Mouse (Mus musculus) stomach, embryonic 16.5 days (tissue): ENCODE measurements around the gene Dcakd. TPM values are rescaled to one million over a fixed set of nuclear protein-coding genes. Genes with fewer than 3 reads are reported as not detected.

ENCODE experiments used
- ATAC-seq: fragments of 200-750 bp; cut with Nextera tagmentation; 2 replicates; pipeline ENCODE4 v1.8.0; 2017; ENCODE audit warnings: moderate number of reproducible peaks, moderate TSS enrichment; ENCODE audit not compliant: insufficient read depth, low FRiP score
- H3K27ac ChIP-seq: fragments of 300-500 bp; sonication (generic); 2 replicates; pipeline ENCODE4 v1.5.1; 2014; ENCODE audit warnings: low read length
- H3K27me3 ChIP-seq: fragments of 300-500 bp; sonication (generic); 2 replicates; pipeline ENCODE4 v1.6.1; 2014; ENCODE audit warnings: low read length, control low read depth, mixed read lengths; ENCODE audit not compliant: control insufficient read depth, insufficient read depth
- H3K36me3 ChIP-seq: fragments of 300-500 bp; sonication (generic); 2 replicates; pipeline ENCODE4 v1.6.1; 2014; ENCODE audit warnings: low read length; ENCODE audit not compliant: control insufficient read depth, insufficient read depth
- H3K4me1 ChIP-seq: fragments of 300-500 bp; sonication (generic); 2 replicates; pipeline ENCODE4 v1.6.1; 2014; ENCODE audit warnings: low read length, control low read depth, mixed read lengths; ENCODE audit not compliant: control insufficient read depth, insufficient read depth
- H3K4me2 ChIP-seq: fragments of 300-500 bp; sonication (generic); 2 replicates; pipeline ENCODE4 v1.6.1; 2014; ENCODE audit warnings: low read depth, low read length, mixed read lengths
- H3K4me3 ChIP-seq: fragments of 300-500 bp; sonication (generic); replicated peaks from 2 replicates; pipeline ENCODE4 v1.5.1; 2014; ENCODE audit warnings: mild to moderate bottlenecking, low read length
- H3K9ac ChIP-seq: fragments of 300-500 bp; sonication (generic); 2 replicates; pipeline ENCODE4 v1.6.1; 2014; ENCODE audit warnings: low read length
- H3K9me3 ChIP-seq: fragments of 300-500 bp; sonication (generic); replicated peaks from 2 replicates; pipeline ENCODE4 v1.6.1; 2016; ENCODE audit warnings: low read length, control low read depth; ENCODE audit not compliant: control insufficient read depth
- WGBS: fragments of 180-500 bp; shearing (Covaris S2); extraction: QIAGEN DNeasy Blood & Tissue Kit; methylation state at CpG from one replicate; pipeline ENCODE4 v1.1.7; 2014; 5-methylcytosine and 5-hydroxymethylcytosine counted together
- polyA plus RNA-seq: library from polyadenylated mRNA; unstranded; fragments of >200 nt; fragmentation: Nextera tagmentation; extraction: Ambion mirVana; gene quantifications from 2 replicates; pipeline ENCODE4 v1.2.1, GENCODE M21; 2015

Dcakd gene
- polyA plus RNA-seq, result 85.2 and 109 TPM in 2 replicates

- peak within 1 kb of the TSS; percentile 71 for H3K4me3 ChIP-seq
- H3K4me2 ChIP-seq, result peak within 1 kb of the TSS; percentile 72
- peaks cover 18% of the 10 kb centered on the region for H3K4me1 ChIP-seq
- peak within 1 kb of the TSS; percentile 82 for H3K9ac ChIP-seq
- no peaks in the 10 kb centered on the region for H3K36me3 ChIP-seq
- no peaks in the 10 kb centered on the region for H3K27me3 ChIP-seq
- peak within 1 kb of the TSS; percentile 68; the same call in 1 of the 2 replicates for H3K27ac ChIP-seq
- WGBS, result under 1% methylated on average over 36 of the region's 36 CpGs
- peak; percentile 98 for ATAC-seq
- no peaks in the 10 kb centered on the region for H3K9me3 ChIP-seq
Measured at GRCm38 (mm10) chr11:103028176-103028891, at the start of gene Dcakd, which contains the start of gene Nmt1. Gene Dcakd, minus strand, starts transcription at chr11:103028333. Gene Nmt1, plus strand, starts transcription at chr11:103028190.

GRCm38 (mm10) chr11:103076581-103076980 lies 48.4 kb upstream of the Dcakd start:
- no peak overlapping the region for H3K9ac ChIP-seq
- H3K27ac ChIP-seq, result no peak overlapping the region
- H3K9me3 ChIP-seq, result no peaks in the 10 kb centered on the region
- H3K36me3 ChIP-seq, result no peaks in the 10 kb centered on the region
- H3K4me2 ChIP-seq, result no peak overlapping the region
- 77% methylated on average over 8 of the region's 8 CpGs for WGBS
- H3K4me3 ChIP-seq, result no peak overlapping the region
- ATAC-seq, result no peak
- peaks cover 19% of the 10 kb centered on the region for H3K27me3 ChIP-seq
- H3K4me1 ChIP-seq, result peaks cover 6% of the 10 kb centered on the region

GRCm38 (mm10) chr11:103076010-103076409 lies 47.9 kb upstream of the Dcakd start:
- H3K4me3 ChIP-seq, result no peak overlapping the region
- H3K36me3 ChIP-seq, result no peaks in the 10 kb centered on the region
- peaks cover 6% of the 10 kb centered on the region for H3K4me1 ChIP-seq
- H3K27ac ChIP-seq, result no peak overlapping the region
- no peak for ATAC-seq
- H3K9ac ChIP-seq, result no peak overlapping the region
- peaks cover 14% of the 10 kb centered on the region for H3K27me3 ChIP-seq
- H3K4me2 ChIP-seq, result no peak overlapping the region
- 83% methylated on average over 7 of the region's 7 CpGs for WGBS
- H3K9me3 ChIP-seq, result no peaks in the 10 kb centered on the region

GRCm38 (mm10) chr11:103074796-103075323 lies 46.7 kb upstream of the Dcakd start:
- H3K4me3 ChIP-seq, result no peak overlapping the region
- H3K9ac ChIP-seq, result no peak overlapping the region
- no peak for ATAC-seq
- peaks cover 5% of the 10 kb centered on the region; the same call in 1 of the 2 replicates for H3K27me3 ChIP-seq
- no peak overlapping the region for H3K4me2 ChIP-seq
- 27% methylated on average over 10 of the region's 10 CpGs for WGBS
- H3K9me3 ChIP-seq, result no peaks in the 10 kb centered on the region
- no peaks in the 10 kb centered on the region for H3K4me1 ChIP-seq
- H3K27ac ChIP-seq, result no peak overlapping the region
- no peaks in the 10 kb centered on the region for H3K36me3 ChIP-seq

- no peaks in the 10 kb centered on the region for H3K4me1 ChIP-seq
- H3K27ac ChIP-seq, result no peak overlapping the region
- H3K4me3 ChIP-seq, result no peak overlapping the region
- no peaks in the 10 kb centered on the region for H3K27me3 ChIP-seq
- no peaks in the 10 kb centered on the region for H3K36me3 ChIP-seq
- H3K9ac ChIP-seq, result no peak overlapping the region; the same call in 1 of the 2 replicates
- 58% methylated on average over 10 of the region's 10 CpGs for WGBS
- ATAC-seq, result no peak
- H3K9me3 ChIP-seq, result no peaks in the 10 kb centered on the region
- no peak overlapping the region for H3K4me2 ChIP-seq
Measured at GRCm38 (mm10) chr11:103074121-103074650, 46.1 kb upstream of the Dcakd start.

- no peaks in the 10 kb centered on the region for H3K36me3 ChIP-seq
Measured at GRCm38 (mm10) chr11:103073671-103074070, 45.5 kb upstream of the Dcakd start.

GRCm38 (mm10) chr11:103070322-103070880 lies 42.3 kb upstream of the Dcakd start:
- Histone ChIP-seq H3K36me3 (peaks cover under 1% of the 10 kb centered on the region; the same call in 1 of the 2 replicates), H3K4me1 (no peaks in the 10 kb centered on the region), H3K27ac (no peak overlapping the region), H3K27me3 (no peaks in the 10 kb centered on the region), H3K9me3 (no peaks in the 10 kb centered on the region), H3K9ac (no peak overlapping the region), H3K4me2 (no peak overlapping the region), H3K4me3 (no peak overlapping the region)
- ATAC-seq, result no peak
- WGBS, result 93% methylated on average over 10 of the region's 10 CpGs

More at GRCm38 (mm10) chr11:103073671-103074070, 45.5 kb upstream of the Dcakd start:
- Histone ChIP-seq H3K4me1 (no peaks in the 10 kb centered on the region), H3K27me3 (no peaks in the 10 kb centered on the region), H3K9ac (no peak overlapping the region), H3K4me2 (no peak overlapping the region), H3K9me3 (no peaks in the 10 kb centered on the region), H3K4me3 (no peak overlapping the region), H3K27ac (no peak overlapping the region)
- no peak for ATAC-seq
- 88% methylated on average over 7 of the region's 7 CpGs for WGBS

GRCm38 (mm10) chr11:103069731-103070130 lies 41.6 kb upstream of the Dcakd start:
- no peak overlapping the region for H3K4me3 ChIP-seq
- peaks cover 5% of the 10 kb centered on the region; the same call in 1 of the 2 replicates for H3K36me3 ChIP-seq
- no peaks in the 10 kb centered on the region for H3K4me1 ChIP-seq
- H3K9ac ChIP-seq, result no peak overlapping the region
- no peak overlapping the region for H3K4me2 ChIP-seq
- H3K27me3 ChIP-seq, result no peaks in the 10 kb centered on the region
- 97% methylated on average over 2 of the region's 2 CpGs for WGBS
- no peaks in the 10 kb centered on the region for H3K9me3 ChIP-seq
- ATAC-seq, result no peak
- H3K27ac ChIP-seq, result no peak overlapping the region

GRCm38 (mm10) chr11:103068884-103069283 lies 40.8 kb upstream of the Dcakd start:
- Histone ChIP-seq H3K4me2 (no peak overlapping the region), H3K27ac (no peak overlapping the region), H3K9ac (no peak overlapping the region), H3K9me3 (no peaks in the 10 kb centered on the region), H3K4me3 (no peak overlapping the region), H3K27me3 (no peaks in the 10 kb centered on the region), H3K36me3 (peaks cover 14% of the 10 kb centered on the region), H3K4me1 (no peaks in the 10 kb centered on the region)
- ATAC-seq, result no peak
- 91% methylated on average over 11 of the region's 11 CpGs for WGBS
